Mouse (Mus musculus) midbrain, postnatal 0 days (tissue): ENCODE measurements around the gene Tmem45a2. TPM values are rescaled to one million over a fixed set of nuclear protein-coding genes. Genes with fewer than 3 reads are reported as not detected.
"Not testable (repeated sequence)": the region's sequence is repeated elsewhere in the genome, so short reads cannot be mapped to it uniquely, and the experiment has no call there.

Experiments used
- ATAC-seq: fragments of 200-750 bp; cut with Nextera tagmentation; 2 replicates; pipeline ENCODE4 v1.8.0; 2017; ENCODE audit warnings: moderate number of reproducible peaks, mild to moderate bottlenecking, moderate TSS enrichment, moderate library complexity; ENCODE audit not compliant: low FRiP score
- DNase-seq: peaks from one replicate; pipeline ENCODE4 v3.0.0-alpha.2; 2015; ENCODE audit warnings: low spot score
- H3K27ac ChIP-seq: fragments of 300-500 bp; sonication (generic); 2 replicates; pipeline ENCODE4 v1.5.1; 2014; ENCODE audit warnings: low read depth, mild to moderate bottlenecking, low read length, mixed read lengths
- H3K27me3 ChIP-seq: fragments of 300-500 bp; sonication (generic); 2 replicates; pipeline ENCODE4 v1.6.1; 2014; ENCODE audit warnings: low read length, control low read depth, mixed read lengths; ENCODE audit not compliant: insufficient read depth
- H3K36me3 ChIP-seq: fragments of 300-500 bp; sonication (generic); 2 replicates; pipeline ENCODE4 v1.6.1; 2014; ENCODE audit warnings: low read length, control low read depth, mixed read lengths; ENCODE audit not compliant: insufficient read depth
- H3K4me1 ChIP-seq: fragments of 300-500 bp; sonication (generic); 2 replicates; pipeline ENCODE4 v1.6.1; 2014; ENCODE audit warnings: mild to moderate bottlenecking, control low read depth, antibody characterized with exemption, low read length, mixed read lengths; ENCODE audit not compliant: insufficient read depth
- H3K4me2 ChIP-seq: fragments of 300-500 bp; sonication (generic); 2 replicates; pipeline ENCODE4 v1.6.1; 2014; ENCODE audit warnings: low read depth, mild to moderate bottlenecking, low read length, mixed read lengths; ENCODE audit not compliant: poor library complexity, severe bottlenecking
- H3K4me3 ChIP-seq: fragments of 300-500 bp; sonication (generic); 2 replicates; pipeline ENCODE4 v1.5.1; 2014; ENCODE audit warnings: low read depth, mild to moderate bottlenecking, low read length, moderate library complexity
- H3K9ac ChIP-seq: fragments of 300-500 bp; sonication (generic); replicated peaks from 2 replicates; pipeline ENCODE4 v1.6.1; 2014; ENCODE audit warnings: mild to moderate bottlenecking, low read length, moderate library complexity, mixed read lengths; ENCODE audit not compliant: poor library complexity, severe bottlenecking
- H3K9me3 ChIP-seq: fragments of 300-500 bp; sonication (generic); 2 replicates; pipeline ENCODE4 v1.6.1; 2016; ENCODE audit warnings: low read length, control low read depth
- CTCF ChIP-seq: IDR thresholded peaks from 2 replicates; pipeline ENCODE4 v1.5.1; 2016; ENCODE audit warnings: antibody characterized with exemption, mild to moderate bottlenecking
- WGBS: fragments of 180-500 bp; shearing (Covaris S2); extraction: QIAGEN DNeasy Blood & Tissue Kit; methylation state at CpG from one replicate; pipeline ENCODE4 v1.1.7; 2014; 5-methylcytosine and 5-hydroxymethylcytosine counted together
- polyA plus RNA-seq: library from polyadenylated mRNA; unstranded; fragments of >200 nt; fragmentation: Nextera tagmentation; extraction: Ambion mirVana; gene quantifications from 2 replicates; pipeline ENCODE4 v1.2.1, GENCODE M21; 2015
- total RNA-seq: library from RNA; depleted of rRNA; stranded (reverse); fragments of >200 nt; gene quantifications from 2 replicates; pipeline ENCODE4 v1.2.3, GENCODE M21; 2014; rRNA removed

Tmem45a2 gene
- total and polyA plus RNA-seq, 2 experiments from 2014 or later, result 0.35 TPM; not detected in 1

DNA sequence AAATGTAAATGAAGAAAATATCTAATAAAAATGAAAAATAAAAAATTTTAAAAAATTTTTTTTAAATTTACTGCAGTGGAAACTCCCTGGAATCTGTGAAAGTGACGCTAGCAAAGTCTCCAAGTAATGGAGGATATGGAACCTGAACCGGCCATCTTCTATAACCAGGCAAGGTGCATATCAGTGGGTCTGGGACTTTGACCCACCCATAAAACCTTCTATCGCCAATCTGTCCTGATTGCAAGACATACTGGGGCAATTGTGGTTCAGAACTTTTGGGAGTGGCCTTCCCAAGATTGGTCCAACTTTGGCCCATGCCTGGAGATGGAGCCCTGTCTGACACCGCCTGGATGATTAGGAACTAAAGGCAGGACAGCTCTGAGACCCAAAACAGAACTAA, 14.2 kb downstream of the Tmem45a2 start:
- ATAC-seq, result no peak
- H3K9ac ChIP-seq, result no peak overlapping the region
- 93% methylated on average over 4 of the region's 4 CpGs for WGBS
- no peaks in the 10 kb centered on the region for H3K4me1 ChIP-seq
- no peak overlapping the region for H3K4me3 ChIP-seq
- no peak for TF ChIP-seq CTCF
- H3K36me3 ChIP-seq, result no peaks in the 10 kb centered on the region
- no peaks in the 10 kb centered on the region for H3K27me3 ChIP-seq
- no peak for DNase-seq
- H3K27ac ChIP-seq, result no peak overlapping the region
- H3K9me3 ChIP-seq, result no peaks in the 10 kb centered on the region
- H3K4me2 ChIP-seq, result no peak overlapping the region

GRCm38 (mm10) chr16:57049974-57050373, 21.2 kb downstream of the Tmem45a2 start:
- Histone ChIP-seq H3K27me3 (no peaks in the 10 kb centered on the region), H3K36me3 (no peaks in the 10 kb centered on the region), H3K9me3 (no peaks in the 10 kb centered on the region), H3K4me2 (no peak overlapping the region), H3K4me1 (no peaks in the 10 kb centered on the region), H3K9ac (no peak overlapping the region), H3K27ac (no peak overlapping the region), H3K4me3 (no peak overlapping the region)
- DNase-seq (no peak), ATAC-seq (no peak)
- 89% methylated on average over 3 of the region's 3 CpGs for WGBS
- TF ChIP-seq CTCF, result no peak

GRCm38 (mm10) chr16:57038600-57038999, 32.6 kb downstream of the Tmem45a2 start:
- Histone ChIP-seq H3K9ac (no peak overlapping the region), H3K27me3 (no peaks in the 10 kb centered on the region), H3K36me3 (no peaks in the 10 kb centered on the region), H3K4me1 (no peaks in the 10 kb centered on the region), H3K27ac (no peak overlapping the region), H3K9me3 (no peaks in the 10 kb centered on the region), H3K4me3 (no peak overlapping the region), H3K4me2 (no peak overlapping the region)
- DNase-seq, result no peak
- 65% methylated on average over 5 of the region's 5 CpGs for WGBS
- no peak for ATAC-seq
- no peak for TF ChIP-seq CTCF

DNA sequence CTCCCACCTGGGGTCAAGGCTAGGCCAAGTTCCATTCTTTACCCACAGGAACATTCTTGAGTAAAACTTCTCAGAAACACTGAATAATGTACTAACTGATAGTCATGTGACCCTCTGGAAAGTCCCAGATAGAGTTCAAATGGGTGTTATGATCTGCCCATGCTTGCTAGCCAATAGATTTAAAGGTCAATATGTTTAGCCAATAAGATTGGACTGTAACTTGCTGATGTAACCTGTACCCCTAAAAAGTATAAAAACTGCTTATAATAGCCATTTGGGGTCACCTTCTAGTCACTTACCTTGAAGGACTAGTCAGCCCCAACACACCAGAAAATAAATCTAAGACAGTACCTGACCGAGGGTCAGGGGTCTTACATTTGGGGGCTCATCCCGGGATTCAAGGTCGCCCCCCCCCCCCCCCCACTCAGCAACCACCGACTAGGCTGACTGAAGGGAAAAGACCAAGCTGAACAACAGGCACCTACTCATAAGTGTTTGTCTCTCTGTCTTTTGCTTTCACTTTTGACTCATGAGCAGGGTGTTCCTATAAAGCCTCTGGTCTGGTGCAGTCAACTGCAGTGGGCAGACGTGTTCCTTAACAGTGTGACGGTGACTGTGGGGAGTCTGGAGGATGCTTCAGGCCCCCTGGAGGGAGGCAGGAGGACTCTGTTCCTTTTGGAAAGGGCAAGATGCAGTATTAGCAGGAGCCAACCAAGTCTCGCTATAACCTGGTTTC, 40.9 kb downstream of the Tmem45a2 start:
- Histone ChIP-seq H3K4me2 (no peak overlapping the region), H3K4me1 (no peaks in the 10 kb centered on the region), H3K9me3 (no peaks in the 10 kb centered on the region), H3K27ac (no peak overlapping the region), H3K27me3 (no peaks in the 10 kb centered on the region), H3K4me3 (no peak overlapping the region), H3K36me3 (no peaks in the 10 kb centered on the region), H3K9ac (no peak overlapping the region)
- ATAC-seq (no peak), DNase-seq (no peak)
- 80% methylated on average over 7 of the region's 7 CpGs for WGBS
- TF ChIP-seq CTCF, result no peak

DNA sequence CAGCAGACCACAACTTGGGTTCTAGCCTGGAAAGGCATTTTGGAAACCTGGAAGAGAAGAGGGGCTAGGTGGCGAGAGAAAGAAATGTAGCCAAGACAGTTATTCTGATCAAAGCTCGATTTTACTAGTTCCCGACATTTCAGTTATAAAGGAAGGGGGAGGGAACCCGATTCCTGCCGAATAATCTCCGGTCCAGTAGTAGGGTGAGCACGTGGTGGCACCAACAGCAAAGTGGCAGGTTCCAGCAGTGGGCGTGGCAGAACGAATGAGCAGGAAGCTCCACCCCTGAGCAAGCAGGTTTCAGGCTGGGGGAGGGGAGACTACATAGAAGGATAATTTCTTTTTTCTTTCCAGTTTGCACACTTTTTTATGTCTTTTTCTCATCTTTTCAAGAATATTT, 72.9 kb downstream of the Tmem45a2 start:
- not testable (repeated sequence) for ATAC-seq, DNase-seq, H3K9ac ChIP-seq, H3K4me1 ChIP-seq, H3K36me3 ChIP-seq, H3K9me3 ChIP-seq, H3K4me2 ChIP-seq, H3K4me3 ChIP-seq, H3K27me3 ChIP-seq, H3K27ac ChIP-seq
- WGBS, result 91% methylated on average over 9 of the region's 9 CpGs

Other genes with a start within 250 kb of the Tmem45a2 start
- gene Tmem45a, start 185.2 kb downstream of the Tmem45a2 start, total RNA-seq, result 1.6 and 4.1 TPM in 2 replicates
- 3.0 and 3.6 TPM in 2 replicates for gene Tmem45a, start 185.2 kb downstream of the Tmem45a2 start, polyA plus RNA-seq
- not detected in 2 replicates for gene Lnp1, start 143.3 kb downstream of the Tmem45a2 start, total RNA-seq
- 0.73 and 0.88 TPM in 2 replicates for gene Lnp1, start 143.3 kb downstream of the Tmem45a2 start, polyA plus RNA-seq
- 107 and 121 TPM in 2 replicates for gene Tomm70a, start 50.3 kb upstream of the Tmem45a2 start, total RNA-seq
- 60.0 and 66.5 TPM in 2 replicates for gene Tomm70a, start 50.3 kb upstream of the Tmem45a2 start, polyA plus RNA-seq
- 19.7 and 30.3 TPM in 2 replicates for gene Nit2, start 96.0 kb upstream of the Tmem45a2 start, total RNA-seq
- 55.4 and 59.8 TPM in 2 replicates for gene Nit2, start 96.0 kb upstream of the Tmem45a2 start, polyA plus RNA-seq
- gene Tbc1d23, start 160.1 kb upstream of the Tmem45a2 start, total RNA-seq, result 66.1 and 78.3 TPM in 2 replicates
- 31.3 and 36.9 TPM in 2 replicates for gene Tbc1d23, start 160.1 kb upstream of the Tmem45a2 start, polyA plus RNA-seq
- 0.49 and 0.52 TPM in 2 replicates for gene Tmem30c, start 221.5 kb upstream of the Tmem45a2 start, total RNA-seq
- 0.20 and 0.44 TPM in 2 replicates for gene Tmem30c, start 221.5 kb upstream of the Tmem45a2 start, polyA plus RNA-seq